Mouse (Mus musculus) C2C12 (cell line): Measurements from ENCODE around the gene Rbfox2.

ENCODE experiments used
- CTCF ChIP-seq: IDR thresholded peaks from one replicate; pipeline ENCODE4 v1.5.1; 2011; ENCODE audit not compliant: control insufficient read depth, insufficient read depth, insufficient read length
- FOSL1 ChIP-seq: IDR thresholded peaks from one replicate; pipeline ENCODE4 v1.8.0; 2011; ENCODE audit warnings: mild to moderate bottlenecking, low read length; ENCODE audit not compliant: poor library complexity, insufficient read depth, severe bottlenecking
- USF1 ChIP-seq: IDR thresholded peaks from one replicate; pipeline ENCODE4 v1.6.1; 2011; ENCODE audit warnings: low read depth, mild to moderate bottlenecking, control low read depth, moderate library complexity

DNA sequence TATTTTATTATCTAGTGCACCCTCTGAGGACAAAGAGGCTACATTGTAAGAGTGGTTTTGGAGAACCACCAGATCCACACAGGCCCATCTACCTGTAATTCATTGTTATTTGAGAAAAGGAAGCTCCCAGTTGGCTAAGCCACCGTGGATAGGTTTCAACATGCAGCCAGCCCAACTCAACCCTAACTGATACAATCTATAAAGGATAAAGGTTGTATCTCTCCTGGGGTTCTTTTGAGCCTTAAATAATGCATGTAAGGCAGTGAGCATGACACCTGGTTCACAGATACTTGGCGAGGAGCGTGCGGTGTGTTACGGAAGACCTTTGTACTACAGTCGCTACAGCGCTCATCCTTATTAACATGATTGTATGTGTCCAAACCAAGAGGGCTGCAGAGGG lies 6.0 kb upstream of the Rbfox2 start:
- TF ChIP-seq CTCF (no peak), FOSL1 (no peak), USF1 (no peak)
